Mouse (Mus musculus): ENCODE measurements around the gene Tgtp1. TPM values are rescaled to one million over a fixed set of nuclear protein-coding genes. Genes with fewer than 3 reads are reported as not detected.
"Not testable (repeated sequence)": the region's sequence is repeated elsewhere in the genome, so short reads cannot be mapped to it uniquely, and the experiment has no call there.

The Tgtp1 gene
- 1.0 and 1.4 TPM in 2 replicates for polyA plus RNA-seq (2014; fragmentation: Nextera tagmentation; extraction: Ambion mirVana)

DNA sequence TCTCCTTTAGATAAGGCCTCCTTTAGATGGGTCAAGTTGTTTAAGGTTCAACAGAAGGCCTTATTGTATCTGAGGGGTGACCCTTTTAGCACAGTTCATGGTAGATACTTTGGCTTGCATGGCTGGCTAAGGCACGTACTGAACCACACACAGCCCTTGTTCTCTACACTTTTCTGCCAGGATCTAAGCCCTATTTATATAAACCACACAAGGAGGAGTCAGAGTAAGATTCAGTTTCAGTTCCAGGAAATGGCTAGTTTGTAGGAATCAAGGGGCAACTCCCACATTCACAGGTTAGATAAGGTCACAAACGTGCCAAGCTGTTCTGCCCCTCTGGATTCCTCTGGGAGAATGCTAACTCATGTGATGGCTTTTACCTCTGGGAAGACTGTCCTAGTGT is at the start of gene Tgtp1:
Tgtp1 (minus strand) TSS at position 155 of the 400 bp plus-strand sequence.
- H3K4me2 ChIP-seq (replicated peaks; ENCODE audit: low read depth, low read length); H3K36me3 ChIP-seq (ENCODE audit: control insufficient read depth, insufficient read depth, low read length); H3K9ac ChIP-seq (replicated peaks; ENCODE audit: low read depth, low read length); H3K27ac ChIP-seq (ENCODE audit: low read length); H3K9me3 ChIP-seq (ENCODE audit: control insufficient read depth, low read depth, low read length); H3K4me3 ChIP-seq (ENCODE audit: low read depth, low read length); ATAC-seq (ENCODE audit: insufficient number of reproducible peaks, insufficient read depth, low FRiP score, low read depth); H3K4me1 ChIP-seq (ENCODE audit: control insufficient read depth, insufficient read depth, low read length); H3K27me3 ChIP-seq (ENCODE audit: control insufficient read depth, insufficient read depth, low read length): not testable (repeated sequence)
- 19% methylated on average over 2 of the region's 2 CpGs for WGBS

DNA sequence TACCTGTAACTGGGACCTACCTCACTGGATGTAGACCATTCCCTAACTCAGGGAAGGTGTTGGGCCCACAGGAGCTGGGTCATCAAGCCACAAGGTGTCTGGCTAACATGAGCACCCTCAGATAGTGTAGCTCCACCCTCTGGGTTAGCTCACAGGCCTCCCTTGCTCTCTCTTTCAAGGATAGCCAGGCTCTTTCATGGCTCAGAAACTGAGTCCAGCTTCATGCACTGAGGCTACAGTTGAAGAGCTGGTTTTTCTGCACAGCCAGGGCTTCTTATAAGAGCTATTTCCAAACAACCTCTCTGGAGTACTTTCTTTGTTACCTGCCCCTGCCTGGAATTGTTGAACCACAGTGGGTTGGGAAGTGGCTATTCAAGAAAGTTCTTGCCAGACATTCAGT is 18.1 kb upstream of the Tgtp1 start:
- not testable (repeated sequence) for H3K4me3 ChIP-seq (ENCODE audit: low read depth, low read length); H3K27me3 ChIP-seq (ENCODE audit: control insufficient read depth, insufficient read depth, low read length); H3K4me2 ChIP-seq (replicated peaks; ENCODE audit: low read depth, low read length); H3K36me3 ChIP-seq (ENCODE audit: control insufficient read depth, insufficient read depth, low read length); H3K27ac ChIP-seq (ENCODE audit: low read length); H3K9ac ChIP-seq (replicated peaks; ENCODE audit: low read depth, low read length); ATAC-seq (ENCODE audit: insufficient number of reproducible peaks, insufficient read depth, low FRiP score, low read depth); H3K4me1 ChIP-seq (ENCODE audit: control insufficient read depth, insufficient read depth, low read length); H3K9me3 ChIP-seq (ENCODE audit: control insufficient read depth, low read depth, low read length)

DNA sequence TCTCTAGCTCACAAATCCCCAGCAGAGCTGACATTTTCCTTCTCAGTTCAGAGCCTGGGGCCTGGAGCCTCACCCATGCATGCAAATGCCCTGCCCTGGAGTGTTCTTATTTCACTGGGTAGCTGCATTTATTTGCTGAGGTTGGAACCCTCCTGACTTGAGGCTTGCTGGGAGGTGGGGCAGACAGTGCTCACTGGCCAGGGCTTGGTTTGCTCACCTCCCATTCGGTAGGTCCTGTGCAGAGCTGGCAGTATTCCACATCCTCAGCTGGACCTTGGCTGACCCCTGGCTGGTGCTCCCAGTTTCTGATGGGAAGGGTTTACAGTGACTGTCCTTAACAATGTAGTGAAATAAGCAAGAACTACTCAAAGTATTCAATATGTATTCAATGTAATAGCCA is 12.8 kb upstream of the Tgtp1 start:
- not testable (repeated sequence) for H3K9ac ChIP-seq (replicated peaks; ENCODE audit: low read depth, low read length); H3K9me3 ChIP-seq (ENCODE audit: control insufficient read depth, low read depth, low read length); H3K4me3 ChIP-seq (ENCODE audit: low read depth, low read length); H3K4me1 ChIP-seq (ENCODE audit: control insufficient read depth, insufficient read depth, low read length); ATAC-seq (ENCODE audit: insufficient number of reproducible peaks, insufficient read depth, low FRiP score, low read depth); H3K27me3 ChIP-seq (ENCODE audit: control insufficient read depth, insufficient read depth, low read length); H3K4me2 ChIP-seq (replicated peaks; ENCODE audit: low read depth, low read length); H3K36me3 ChIP-seq (ENCODE audit: control insufficient read depth, insufficient read depth, low read length); H3K27ac ChIP-seq (ENCODE audit: low read length)
- WGBS = 0% methylated on average over 1 of the region's 1 CpGs

DNA sequence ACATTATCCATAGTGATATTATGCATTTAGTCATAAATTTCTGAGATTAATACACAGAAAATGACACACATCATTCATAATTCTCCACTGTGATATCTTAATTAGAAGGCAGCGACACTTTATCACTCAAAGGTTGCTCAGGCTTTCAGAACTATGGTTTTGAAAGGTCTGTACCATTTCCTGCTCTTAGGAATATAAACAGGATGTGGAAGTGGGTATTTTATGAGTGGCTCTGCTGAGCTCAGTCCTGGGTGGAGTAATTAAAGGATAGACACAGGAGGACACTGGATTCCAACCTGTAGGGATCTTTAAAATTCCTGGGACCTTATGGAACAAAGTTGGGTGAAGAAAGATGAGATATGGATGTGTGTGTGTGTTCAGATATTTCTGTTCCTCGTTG is 12.3 kb upstream of the Tgtp1 start:
- not testable (repeated sequence) for H3K27ac ChIP-seq (ENCODE audit: low read length); H3K4me1 ChIP-seq (ENCODE audit: control insufficient read depth, insufficient read depth, low read length); H3K4me3 ChIP-seq (ENCODE audit: low read depth, low read length); H3K36me3 ChIP-seq (ENCODE audit: control insufficient read depth, insufficient read depth, low read length); H3K27me3 ChIP-seq (ENCODE audit: control insufficient read depth, insufficient read depth, low read length); H3K9me3 ChIP-seq (ENCODE audit: control insufficient read depth, low read depth, low read length); H3K4me2 ChIP-seq (replicated peaks; ENCODE audit: low read depth, low read length); ATAC-seq (ENCODE audit: insufficient number of reproducible peaks, insufficient read depth, low FRiP score, low read depth); H3K9ac ChIP-seq (replicated peaks; ENCODE audit: low read depth, low read length)
- WGBS = 57% methylated on average over 2 of the region's 2 CpGs

DNA sequence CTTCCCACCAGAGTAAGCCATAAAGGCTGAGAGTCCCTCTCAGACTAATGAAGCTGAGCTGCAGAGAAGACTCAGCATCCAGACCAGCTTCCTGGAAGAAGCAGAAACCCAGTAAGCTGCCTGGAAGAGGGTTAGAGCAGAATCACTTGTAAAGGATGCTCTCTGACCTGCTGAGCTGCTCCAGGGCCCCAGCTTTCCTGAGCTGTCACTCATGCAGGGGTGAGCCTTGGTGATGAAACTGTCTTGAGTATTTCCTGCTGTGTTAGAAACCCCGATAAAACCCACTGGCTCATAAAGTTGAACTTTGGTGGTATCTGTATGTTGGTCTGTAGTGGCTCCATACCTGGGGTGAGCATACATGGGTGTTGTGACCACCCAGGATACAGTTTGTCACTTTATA is 6.4 kb upstream of the Tgtp1 start:
- H3K4me1 ChIP-seq (ENCODE audit: control insufficient read depth, insufficient read depth, low read length); H3K27me3 ChIP-seq (ENCODE audit: control insufficient read depth, insufficient read depth, low read length); H3K36me3 ChIP-seq (ENCODE audit: control insufficient read depth, insufficient read depth, low read length); H3K4me3 ChIP-seq (ENCODE audit: low read depth, low read length); H3K9me3 ChIP-seq (ENCODE audit: control insufficient read depth, low read depth, low read length); H3K27ac ChIP-seq (ENCODE audit: low read length); H3K4me2 ChIP-seq (replicated peaks; ENCODE audit: low read depth, low read length); ATAC-seq (ENCODE audit: insufficient number of reproducible peaks, insufficient read depth, low FRiP score, low read depth); H3K9ac ChIP-seq (replicated peaks; ENCODE audit: low read depth, low read length): not testable (repeated sequence)
- 68% methylated on average over 1 of the region's 1 CpGs for WGBS

DNA sequence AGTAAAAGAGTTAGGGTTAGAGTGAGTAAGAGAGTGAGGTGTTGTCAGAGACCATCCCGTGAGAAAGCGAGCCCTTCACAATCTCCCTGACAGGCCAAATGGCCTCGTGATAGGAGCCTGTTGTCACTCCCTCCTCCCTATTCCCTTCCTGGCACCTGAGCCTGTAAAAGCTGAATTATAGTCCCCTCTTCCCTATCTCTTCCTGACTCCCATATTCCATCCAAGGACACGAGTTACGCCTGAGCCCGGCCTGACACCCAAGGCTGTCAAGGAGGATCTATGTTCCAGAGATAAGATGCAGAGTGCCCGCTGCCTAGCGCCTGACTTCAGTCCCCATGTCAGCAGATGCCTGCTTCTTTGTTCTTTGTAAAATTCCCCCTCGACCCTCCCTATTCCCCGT is 676 bp downstream of the Tgtp1 start:
- H3K4me3 ChIP-seq (ENCODE audit: low read depth, low read length); H3K9me3 ChIP-seq (ENCODE audit: control insufficient read depth, low read depth, low read length); H3K27me3 ChIP-seq (ENCODE audit: control insufficient read depth, insufficient read depth, low read length); H3K9ac ChIP-seq (replicated peaks; ENCODE audit: low read depth, low read length); ATAC-seq (ENCODE audit: insufficient number of reproducible peaks, insufficient read depth, low FRiP score, low read depth); H3K27ac ChIP-seq (ENCODE audit: low read length); H3K4me2 ChIP-seq (replicated peaks; ENCODE audit: low read depth, low read length); H3K4me1 ChIP-seq (ENCODE audit: control insufficient read depth, insufficient read depth, low read length); H3K36me3 ChIP-seq (ENCODE audit: control insufficient read depth, insufficient read depth, low read length): not testable (repeated sequence)
- 30% methylated on average over 10 of the region's 10 CpGs for WGBS

DNA sequence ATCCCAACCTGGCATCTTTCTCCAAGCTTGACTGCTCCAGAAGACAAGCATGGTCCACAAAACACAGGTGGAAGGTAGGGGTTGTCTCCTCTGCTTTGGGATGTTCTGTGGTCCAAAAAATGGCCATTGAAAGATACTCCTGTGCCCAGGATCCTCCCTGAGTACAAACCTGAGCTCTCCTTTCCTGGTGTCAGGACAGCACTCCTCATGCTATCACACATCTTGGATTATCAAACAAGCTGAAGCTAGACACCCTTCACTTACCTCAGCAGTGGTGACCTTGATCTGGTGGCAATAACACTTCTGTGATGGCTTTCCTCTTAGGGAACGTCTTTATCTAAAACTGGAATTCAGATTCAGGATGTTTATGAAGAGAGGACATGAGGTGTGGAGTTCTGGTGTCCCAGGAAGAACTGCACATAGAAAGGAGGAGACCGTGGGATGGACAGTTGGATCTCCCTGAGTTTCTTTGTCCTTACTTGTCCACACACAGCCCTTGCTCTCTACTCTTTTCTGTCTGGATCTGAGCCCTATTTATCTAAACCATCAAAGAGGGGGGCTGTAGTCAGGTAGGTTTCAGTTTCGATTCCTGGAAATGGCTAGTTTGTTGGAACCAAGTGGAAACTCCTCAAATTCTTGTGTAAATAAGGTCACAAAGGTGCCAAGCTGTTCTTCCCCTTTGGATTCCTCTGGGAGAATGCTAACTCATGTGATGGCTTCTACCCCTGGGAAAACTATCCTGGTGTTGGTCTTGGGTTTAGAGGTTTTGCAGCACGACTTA is 2.0 kb downstream of the Tgtp1 start, which contains the start of gene Gm12185:
Gm12185 (minus strand) TSS at position 487 of the 781 bp plus-strand sequence.
- not testable (repeated sequence) for H3K4me1 ChIP-seq (ENCODE audit: control insufficient read depth, insufficient read depth, low read length); H3K4me2 ChIP-seq (replicated peaks; ENCODE audit: low read depth, low read length); H3K4me3 ChIP-seq (ENCODE audit: low read depth, low read length); H3K9ac ChIP-seq (replicated peaks; ENCODE audit: low read depth, low read length); H3K27me3 ChIP-seq (ENCODE audit: control insufficient read depth, insufficient read depth, low read length); ATAC-seq (ENCODE audit: insufficient number of reproducible peaks, insufficient read depth, low FRiP score, low read depth); H3K27ac ChIP-seq (ENCODE audit: low read length); H3K36me3 ChIP-seq (ENCODE audit: control insufficient read depth, insufficient read depth, low read length); H3K9me3 ChIP-seq (ENCODE audit: control insufficient read depth, low read depth, low read length)
- 50% methylated on average over 4 of the region's 4 CpGs for WGBS

DNA sequence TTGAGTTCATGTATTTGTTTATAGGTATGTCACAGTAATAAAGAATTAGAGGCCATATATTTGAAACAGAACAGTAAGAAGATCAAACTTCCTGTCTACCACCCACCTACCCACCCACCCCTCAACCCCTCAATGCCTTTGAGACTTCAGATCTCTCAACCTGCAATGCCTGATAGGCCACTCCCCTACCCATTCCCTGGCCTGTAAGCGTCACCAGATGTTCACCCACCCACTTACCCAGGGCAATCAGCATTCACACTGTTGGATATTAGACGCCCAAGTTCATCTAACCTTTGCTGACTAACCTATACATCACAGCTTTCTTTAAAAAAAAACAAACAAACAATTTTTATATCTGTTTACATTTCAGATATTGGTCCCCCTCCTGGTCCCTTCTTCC is 4.0 kb downstream of the Tgtp1 start:
- H3K9ac ChIP-seq (replicated peaks; ENCODE audit: low read depth, low read length); H3K4me2 ChIP-seq (replicated peaks; ENCODE audit: low read depth, low read length); H3K36me3 ChIP-seq (ENCODE audit: control insufficient read depth, insufficient read depth, low read length); H3K27me3 ChIP-seq (ENCODE audit: control insufficient read depth, insufficient read depth, low read length); H3K4me1 ChIP-seq (ENCODE audit: control insufficient read depth, insufficient read depth, low read length); H3K4me3 ChIP-seq (ENCODE audit: low read depth, low read length); ATAC-seq (ENCODE audit: insufficient number of reproducible peaks, insufficient read depth, low FRiP score, low read depth); H3K27ac ChIP-seq (ENCODE audit: low read length); H3K9me3 ChIP-seq (ENCODE audit: control insufficient read depth, low read depth, low read length): not testable (repeated sequence)
- WGBS = 68% methylated on average over 1 of the region's 2 CpGs

DNA sequence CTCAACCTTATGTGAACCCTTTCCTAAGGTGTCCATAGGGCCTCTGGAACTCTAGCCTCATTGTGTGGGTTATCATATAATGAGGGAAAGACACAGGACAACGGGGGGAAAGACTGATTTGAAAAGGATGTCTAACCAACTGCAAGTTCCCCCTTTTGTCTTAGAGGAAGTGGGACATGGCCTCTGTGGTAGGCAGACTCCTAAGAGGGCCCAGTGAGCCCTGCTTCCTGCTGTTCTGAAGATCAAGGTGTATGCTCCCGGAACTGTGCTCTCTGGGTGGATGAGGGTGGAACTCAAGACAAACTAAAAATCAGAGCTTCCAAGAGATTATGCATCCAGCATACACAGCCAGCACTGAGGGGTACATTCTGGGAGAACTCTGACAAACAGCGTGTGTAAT is 5.8 kb downstream of the Tgtp1 start:
- 81% methylated on average over 2 of the region's 3 CpGs for WGBS

More for the DNA sequence above, 5.8 kb downstream of the Tgtp1 start:
- not testable (repeated sequence) for ATAC-seq (ENCODE audit: insufficient number of reproducible peaks, insufficient read depth, low FRiP score, low read depth); H3K27me3 ChIP-seq (ENCODE audit: control insufficient read depth, insufficient read depth, low read length); H3K9ac ChIP-seq (replicated peaks; ENCODE audit: low read depth, low read length); H3K36me3 ChIP-seq (ENCODE audit: control insufficient read depth, insufficient read depth, low read length); H3K9me3 ChIP-seq (ENCODE audit: control insufficient read depth, low read depth, low read length); H3K4me3 ChIP-seq (ENCODE audit: low read depth, low read length); H3K27ac ChIP-seq (ENCODE audit: low read length); H3K4me2 ChIP-seq (replicated peaks; ENCODE audit: low read depth, low read length); H3K4me1 ChIP-seq (ENCODE audit: control insufficient read depth, insufficient read depth, low read length)
